Mouse (Mus musculus) lung, postnatal 36 days (tissue): Measurements from ENCODE around the gene Atrnl1.
A peak's percentile ranks its signal among the peaks of the same experiment; 100 is the strongest.

Source experiments
- DNase-seq: peaks from one replicate; pipeline ENCODE4 v3.0.0; 2022; ENCODE audit warnings: mixed read lengths

Gene Atrnl1

DNA sequence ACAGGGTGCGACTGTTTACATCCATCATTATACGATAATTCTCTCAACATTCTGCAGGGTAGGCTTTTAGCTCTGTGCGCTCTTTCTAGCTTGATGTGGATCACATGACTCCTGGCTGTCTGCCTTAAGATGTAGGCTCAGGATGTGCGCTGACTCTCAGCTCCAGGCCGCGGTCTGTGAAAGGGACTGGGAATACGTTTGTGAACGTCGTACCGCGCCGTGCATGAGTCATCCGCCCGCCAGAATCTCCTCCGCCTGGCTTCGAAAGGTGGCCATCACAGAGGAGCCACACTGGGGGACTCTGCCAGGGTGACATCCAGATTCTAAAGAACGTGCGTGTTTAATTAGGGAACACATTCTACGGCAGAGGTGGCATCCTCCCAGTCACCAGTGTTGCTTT lies 471.9 kb downstream of the Atrnl1 start:
- DNase-seq, result no peak

GRCm38 (mm10) chr19:58084826-58085225 lies 474.0 kb downstream of the Atrnl1 start:
- no peak for DNase-seq

DNA sequence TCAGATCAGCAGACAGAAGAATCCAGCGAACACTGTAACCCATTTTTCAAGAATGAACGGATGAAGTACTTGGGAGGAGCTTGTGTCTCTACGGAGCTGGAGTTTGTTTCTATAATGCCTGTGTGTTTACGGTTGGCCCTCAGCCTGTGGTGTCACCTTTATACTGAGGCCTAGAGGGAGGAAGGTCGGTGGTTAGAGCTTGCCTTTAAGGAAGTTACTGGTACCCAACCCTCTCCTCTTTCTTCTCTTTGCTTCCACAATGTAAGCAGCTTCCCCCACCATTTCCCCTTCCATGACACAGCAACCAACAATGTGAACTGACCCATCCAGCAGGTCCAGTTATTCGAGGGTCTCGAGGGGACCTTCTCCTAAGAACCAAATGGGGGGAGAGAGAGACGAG lies 475.9 kb downstream of the Atrnl1 start:
- DNase-seq, result no peak

DNA sequence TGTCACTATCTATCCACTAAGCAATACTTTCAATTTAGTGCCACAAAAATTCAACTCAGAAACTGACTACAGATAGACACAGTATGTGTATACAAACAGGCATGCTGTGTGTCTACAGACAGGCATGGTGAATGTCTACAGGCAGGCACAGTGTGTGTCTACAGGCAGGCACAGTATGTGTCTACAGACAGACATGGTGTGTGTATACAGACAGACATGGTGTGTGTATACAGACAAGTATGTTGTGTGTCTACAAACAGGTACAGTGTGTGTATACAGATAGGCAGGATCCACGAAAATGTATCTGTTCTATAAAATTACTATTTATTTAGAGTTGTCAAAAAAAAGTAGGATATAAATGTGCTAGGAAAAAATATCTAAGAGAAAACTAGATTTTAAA lies 477.1 kb downstream of the Atrnl1 start:
- no peak for DNase-seq

GRCm38 (mm10) chr19:58088433-58088832 lies 477.6 kb downstream of the Atrnl1 start:
- DNase-seq, result no peak

DNA sequence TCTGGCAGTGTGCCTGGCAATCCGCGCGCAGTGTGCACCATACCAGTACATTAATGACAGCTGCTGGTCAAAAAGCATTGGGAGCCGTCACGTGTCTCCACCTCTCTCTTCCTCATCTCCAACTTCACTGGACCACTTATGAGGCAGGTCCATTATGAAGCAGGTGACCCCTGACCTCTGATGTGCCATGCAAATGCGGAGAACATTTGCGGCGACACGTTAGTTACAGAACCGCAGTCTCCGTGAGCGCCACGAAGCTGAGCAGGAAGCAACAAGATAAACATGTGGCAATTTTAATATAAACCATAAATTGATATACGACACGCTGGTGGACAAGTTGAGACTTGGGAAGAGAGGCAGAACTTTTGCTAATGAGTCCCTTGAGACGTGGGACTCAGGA lies 481.1 kb downstream of the Atrnl1 start:
- no peak for DNase-seq

- no peak for DNase-seq
Measured at GRCm38 (mm10) chr19:58094781-58095543, 484.1 kb downstream of the Atrnl1 start.

DNA sequence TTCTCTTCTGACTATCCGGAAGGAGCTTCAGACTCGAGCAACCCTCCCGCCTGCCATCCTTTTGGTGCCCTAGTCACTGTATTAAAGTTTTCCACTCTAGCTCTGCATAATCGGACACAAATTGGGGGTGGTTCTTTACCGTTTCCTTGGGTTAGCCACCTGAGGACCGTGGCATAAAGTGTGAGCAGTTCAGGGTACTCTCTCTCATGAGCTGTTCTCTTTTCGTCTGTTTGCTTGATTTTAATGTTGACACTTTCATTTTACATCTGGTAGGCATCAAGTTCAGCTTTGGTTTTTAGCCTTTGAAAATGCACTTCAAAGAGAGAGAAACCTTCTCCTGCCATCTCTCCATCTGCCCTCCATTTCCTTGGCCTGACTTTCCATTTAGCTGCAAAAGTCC lies 484.9 kb downstream of the Atrnl1 start:
- no peak for DNase-seq

DNA sequence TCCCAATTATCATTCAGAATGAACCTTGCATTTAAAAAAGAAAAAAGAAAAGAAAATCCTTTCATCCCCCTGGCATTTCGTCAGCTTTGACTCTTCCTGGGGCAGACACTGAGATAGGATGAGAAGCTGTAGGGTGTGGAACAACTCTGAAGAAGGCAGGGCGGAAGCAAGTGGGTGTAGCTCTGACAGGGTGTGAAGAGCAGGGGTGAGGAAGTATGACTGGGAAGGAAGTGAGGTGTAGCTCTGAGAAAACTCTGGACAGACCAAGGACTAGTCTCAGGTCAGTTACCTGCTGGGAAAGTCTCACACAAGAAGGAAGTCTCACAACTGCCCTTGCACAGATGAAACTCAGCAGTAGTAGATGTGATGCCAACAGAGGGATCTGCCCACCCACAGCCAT lies 486.4 kb downstream of the Atrnl1 start:
- DNase-seq, result no peak

GRCm38 (mm10) chr19:58099539-58099938 lies 488.7 kb downstream of the Atrnl1 start:
- no peak for DNase-seq

GRCm38 (mm10) chr19:58100381-58100780 lies 489.5 kb downstream of the Atrnl1 start:
- DNase-seq, result no peak

GRCm38 (mm10) chr19:58104544-58104943 lies 493.7 kb downstream of the Atrnl1 start:
- no peak for DNase-seq

- no peak for DNase-seq
Measured at GRCm38 (mm10) chr19:58107632-58108031, 496.8 kb downstream of the Atrnl1 start.

- no peak for DNase-seq
Measured at GRCm38 (mm10) chr19:58110491-58110890, 499.7 kb downstream of the Atrnl1 start.

- no peak for DNase-seq
Measured at GRCm38 (mm10) chr19:58111291-58111690, 500.5 kb downstream of the Atrnl1 start.

DNA sequence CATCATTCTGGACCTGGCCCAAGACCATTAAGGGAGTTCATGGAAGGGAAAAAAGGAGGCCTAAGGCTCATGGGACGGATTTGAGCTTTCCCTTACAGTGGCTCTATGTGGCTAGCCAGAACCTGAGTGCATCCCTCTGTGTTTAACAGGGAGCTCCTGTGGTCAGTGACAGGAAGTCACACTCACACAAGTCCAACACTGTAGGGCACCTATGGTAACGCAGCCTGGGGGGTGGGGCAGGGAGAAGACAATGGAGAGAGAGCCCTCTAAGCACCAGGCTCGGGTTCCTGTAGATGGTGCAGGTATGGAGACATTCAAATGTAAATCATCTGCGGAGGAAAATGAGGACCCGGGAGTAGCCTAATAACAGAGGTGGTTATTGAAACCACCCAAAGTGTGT lies 501.3 kb downstream of the Atrnl1 start:
- DNase-seq, result no peak

GRCm38 (mm10) chr19:58113092-58113731 lies 502.4 kb downstream of the Atrnl1 start:
- no peak for DNase-seq

DNA sequence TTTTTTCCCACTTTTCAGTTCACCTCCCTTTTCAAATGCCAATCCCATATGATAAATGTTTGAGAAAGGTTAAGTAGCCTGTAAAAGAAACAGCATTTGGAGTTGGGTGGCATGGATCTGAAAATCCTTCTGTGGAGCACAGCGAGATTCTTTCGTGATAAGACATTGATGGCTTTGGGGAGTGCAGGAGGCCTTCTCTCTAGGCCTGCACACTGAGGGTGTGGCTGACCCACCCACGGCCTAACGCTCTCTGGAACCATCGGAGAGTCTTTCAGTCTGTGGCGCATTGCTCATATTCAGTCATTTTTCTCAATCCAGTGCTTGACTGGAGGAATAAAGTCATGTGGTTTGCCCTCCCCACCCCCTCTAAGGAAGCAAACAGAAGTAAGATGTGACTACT lies 506.8 kb downstream of the Atrnl1 start:
- DNase-seq, result peak; percentile 32

- DNase-seq, result no peak
Measured at GRCm38 (mm10) chr19:58118141-58118835, 507.5 kb downstream of the Atrnl1 start.

DNA sequence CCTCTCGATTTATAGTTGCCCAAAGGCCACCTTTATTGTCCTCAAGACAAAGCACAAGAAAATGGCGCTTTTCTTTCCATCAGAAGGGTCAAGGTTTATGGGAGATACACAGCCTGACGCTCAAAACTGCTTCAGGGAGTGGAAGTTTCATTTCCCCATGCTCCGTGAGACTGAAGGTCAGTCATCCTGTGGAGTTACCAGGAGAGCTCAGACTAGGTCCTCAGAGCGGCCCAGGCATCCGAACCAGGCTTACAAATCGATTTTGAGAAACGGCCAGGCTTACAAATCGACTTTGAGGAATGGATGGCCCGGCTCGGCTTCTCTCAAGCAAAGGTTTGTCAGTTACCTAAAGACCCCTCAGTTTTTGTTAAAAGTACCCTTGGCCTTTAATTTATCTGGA lies 508.0 kb downstream of the Atrnl1 start:
- DNase-seq, result peak; percentile 26

- DNase-seq, result no peak
Measured at GRCm38 (mm10) chr19:58119681-58120173, 508.9 kb downstream of the Atrnl1 start.

- no peak for DNase-seq
Measured at GRCm38 (mm10) chr19:58120661-58121060, 509.8 kb downstream of the Atrnl1 start.

DNA sequence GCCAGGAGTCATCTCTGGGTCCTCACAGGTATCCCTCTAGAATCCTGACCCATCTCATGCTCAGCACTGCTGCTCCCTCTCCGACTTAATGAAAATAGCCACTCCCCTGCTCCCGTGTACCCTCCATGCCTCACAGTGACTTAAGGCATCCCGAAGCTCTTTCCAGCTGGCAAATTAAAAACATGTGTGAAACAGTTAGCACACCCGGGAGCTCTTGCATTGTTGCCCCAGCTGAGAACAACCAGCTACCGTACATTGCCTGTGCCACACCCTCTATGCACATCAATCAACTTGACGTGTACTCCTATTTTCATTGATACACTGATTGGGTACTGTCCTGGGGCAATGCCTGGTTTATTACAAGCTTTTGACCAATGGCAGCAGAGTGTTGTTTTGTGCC lies 510.8 kb downstream of the Atrnl1 start:
- no peak for DNase-seq

DNA sequence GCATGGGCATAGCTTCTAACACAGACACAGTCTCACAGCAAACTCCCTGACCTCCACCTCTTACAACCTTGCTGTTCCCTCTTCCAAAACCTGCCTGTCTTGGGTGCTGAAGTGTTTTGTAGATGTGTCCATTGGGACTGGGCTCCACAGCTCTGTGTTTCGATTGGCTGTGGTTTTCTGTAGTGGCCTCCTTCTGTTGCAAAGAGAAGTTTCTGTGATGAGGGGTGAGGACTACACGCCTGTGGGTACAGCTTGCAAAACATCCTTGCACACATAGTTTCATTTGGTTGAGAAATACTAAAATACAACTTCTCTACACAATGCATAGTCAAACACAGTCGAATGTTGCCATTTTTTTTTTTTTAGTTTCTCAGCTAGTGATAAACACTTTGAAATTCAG lies 512.8 kb downstream of the Atrnl1 start:
- peak; percentile 20 for DNase-seq
